Mouse (Mus musculus) intestine, embryonic 16.5 days (tissue): ENCODE results near the gene Clic4. TPM values are rescaled to one million over a fixed set of nuclear protein-coding genes. Genes with fewer than 3 reads are reported as not detected.
A peak's percentile ranks its signal among the peaks of the same experiment; 100 is the strongest.
"Not testable (repeated sequence)": the region's sequence is repeated elsewhere in the genome, so short reads cannot be mapped to it uniquely, and the experiment has no call there.

ENCODE experiments used
- ATAC-seq: fragments of 200-750 bp; cut with Nextera tagmentation; 2 replicates; pipeline ENCODE4 v1.8.0; 2017; ENCODE audit warnings: moderate TSS enrichment, moderate library complexity
- H3K27ac ChIP-seq: fragments of 300-500 bp; sonication (generic); 2 replicates; pipeline ENCODE4 v1.5.1; 2014; ENCODE audit warnings: mild to moderate bottlenecking, low read length
- H3K27me3 ChIP-seq: fragments of 300-500 bp; sonication (generic); replicated peaks from 2 replicates; pipeline ENCODE4 v1.6.1; 2014; ENCODE audit warnings: low read length, control low read depth, mixed read lengths; ENCODE audit not compliant: control insufficient read depth, insufficient read depth
- H3K36me3 ChIP-seq: fragments of 300-500 bp; sonication (generic); 2 replicates; pipeline ENCODE4 v1.6.1; 2014; ENCODE audit warnings: low read length, control low read depth; ENCODE audit not compliant: control insufficient read depth, insufficient read depth
- H3K4me1 ChIP-seq: fragments of 300-500 bp; sonication (generic); 2 replicates; pipeline ENCODE4 v1.6.1; 2014; ENCODE audit warnings: low read length, control low read depth, mixed read lengths; ENCODE audit not compliant: control insufficient read depth, insufficient read depth
- H3K4me2 ChIP-seq: fragments of 300-500 bp; sonication (generic); 2 replicates; pipeline ENCODE4 v1.6.1; 2014; ENCODE audit warnings: low read depth, low read length, control low read depth
- H3K4me3 ChIP-seq: fragments of 300-500 bp; sonication (generic); 2 replicates; pipeline ENCODE4 v1.5.1; 2014; ENCODE audit warnings: mild to moderate bottlenecking, low read length
- H3K9ac ChIP-seq: fragments of 300-500 bp; sonication (generic); 2 replicates; pipeline ENCODE4 v1.6.1; 2014; ENCODE audit warnings: low read depth, low read length
- H3K9me3 ChIP-seq: fragments of 300-500 bp; sonication (generic); 2 replicates; pipeline ENCODE4 v1.6.1; 2016; ENCODE audit warnings: low read length, control low read depth; ENCODE audit not compliant: control insufficient read depth
- WGBS: fragments of 180-500 bp; shearing (Covaris S2); extraction: QIAGEN DNeasy Blood & Tissue Kit; methylation state at CpG from one replicate; pipeline ENCODE4 v1.1.7; 2014; 5-methylcytosine and 5-hydroxymethylcytosine counted together
- polyA plus RNA-seq: library from polyadenylated mRNA; unstranded; fragments of >200 nt; fragmentation: Nextera tagmentation; extraction: Ambion mirVana; gene quantifications from 2 replicates; pipeline ENCODE4 v1.2.1, GENCODE M21; 2015

Clic4 gene
- polyA plus RNA-seq, 1 experiment from 2014 or later = 107 TPM

DNA sequence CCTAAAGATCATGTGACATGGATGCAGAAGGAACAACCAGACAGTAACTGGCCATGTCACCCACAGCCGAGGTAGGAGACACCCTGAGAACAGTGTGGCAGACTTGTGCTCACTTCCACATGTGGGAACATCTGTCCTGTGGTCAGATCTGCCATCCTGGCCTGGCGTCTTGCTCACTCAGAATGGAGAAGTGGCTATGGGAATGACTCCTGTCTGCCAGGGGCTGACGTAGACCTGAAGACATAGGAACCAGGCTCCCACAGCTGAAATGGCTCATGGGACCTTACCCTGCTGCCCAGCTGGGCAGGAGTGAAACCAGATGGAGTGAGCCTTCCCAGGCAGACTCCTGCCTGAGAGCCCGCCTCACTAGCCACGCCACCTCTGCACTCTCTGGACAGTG lies 79.8 kb downstream of the Clic4 start:
- Histone ChIP-seq H3K36me3 (no peaks in the 10 kb centered on the region), H3K4me2 (no peak overlapping the region), H3K27ac (no peak overlapping the region), H3K9me3 (0 out of 2 replicates have a peak, but pooled peaks cover 3% of the 10 kb centered on the region), H3K4me1 (no peaks in the 10 kb centered on the region), H3K9ac (no peak overlapping the region), H3K4me3 (no peak overlapping the region), H3K27me3 (no peaks in the 10 kb centered on the region)
- ATAC-seq = no peak
- 76% methylated on average over 5 of the region's 5 CpGs for WGBS

DNA sequence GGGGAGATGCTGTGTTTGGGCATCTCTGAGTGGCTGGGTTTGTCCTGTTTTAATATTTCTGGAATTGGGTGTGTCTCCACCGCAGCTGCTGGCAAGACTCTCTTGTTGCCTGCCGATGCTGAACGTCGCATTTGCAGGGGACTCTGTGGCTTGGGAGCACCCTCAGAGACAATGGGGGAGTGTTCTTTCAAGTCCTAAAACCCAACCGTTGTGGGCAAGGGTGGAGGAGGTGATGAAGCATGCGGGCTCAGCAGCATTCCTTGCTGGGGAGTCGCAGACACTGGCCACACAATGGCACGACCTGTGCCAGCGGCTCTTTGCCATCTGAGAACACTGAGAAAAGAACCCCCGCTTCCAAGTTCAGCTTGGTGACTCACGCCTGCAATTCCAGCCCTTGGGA lies 81.0 kb downstream of the Clic4 start:
- Histone ChIP-seq H3K27ac (no peak overlapping the region), H3K36me3 (no peaks in the 10 kb centered on the region), H3K9me3 (0 out of 2 replicates have a peak, but pooled peaks cover 3% of the 10 kb centered on the region), H3K27me3 (no peaks in the 10 kb centered on the region), H3K9ac (no peak overlapping the region), H3K4me1 (no peaks in the 10 kb centered on the region), H3K4me3 (no peak overlapping the region), H3K4me2 (no peak overlapping the region)
- 75% methylated on average over 11 of the region's 11 CpGs for WGBS
- ATAC-seq = no peak

DNA sequence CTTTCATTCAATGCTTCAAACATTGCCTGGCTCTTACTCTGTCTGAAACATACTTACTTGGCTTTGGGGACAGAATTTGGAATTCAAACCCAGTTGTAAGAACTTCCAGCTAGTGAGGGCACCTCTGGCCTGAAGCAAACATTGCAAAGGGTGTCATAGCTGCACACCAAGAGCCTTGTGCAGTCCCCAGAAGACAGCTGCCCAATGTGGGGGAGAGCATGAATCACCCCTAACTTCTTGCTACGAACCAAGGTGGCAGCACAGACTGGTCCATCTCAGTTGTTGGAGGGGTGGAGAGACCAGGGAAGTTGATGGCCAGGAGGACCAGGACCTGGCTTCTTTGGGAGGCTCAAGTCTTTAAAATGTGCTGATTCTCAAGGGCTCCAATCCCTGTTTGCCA lies 81.4 kb downstream of the Clic4 start:
- Histone ChIP-seq H3K9me3 (0 out of 2 replicates have a peak, but pooled peaks cover 3% of the 10 kb centered on the region), H3K4me3 (no peak overlapping the region), H3K4me2 (no peak overlapping the region), H3K27me3 (no peaks in the 10 kb centered on the region), H3K9ac (no peak overlapping the region), H3K36me3 (no peaks in the 10 kb centered on the region), H3K27ac (no peak overlapping the region), H3K4me1 (no peaks in the 10 kb centered on the region)
- ATAC-seq = no peak
- WGBS = 88% methylated on average over 1 of the region's 1 CpGs

DNA sequence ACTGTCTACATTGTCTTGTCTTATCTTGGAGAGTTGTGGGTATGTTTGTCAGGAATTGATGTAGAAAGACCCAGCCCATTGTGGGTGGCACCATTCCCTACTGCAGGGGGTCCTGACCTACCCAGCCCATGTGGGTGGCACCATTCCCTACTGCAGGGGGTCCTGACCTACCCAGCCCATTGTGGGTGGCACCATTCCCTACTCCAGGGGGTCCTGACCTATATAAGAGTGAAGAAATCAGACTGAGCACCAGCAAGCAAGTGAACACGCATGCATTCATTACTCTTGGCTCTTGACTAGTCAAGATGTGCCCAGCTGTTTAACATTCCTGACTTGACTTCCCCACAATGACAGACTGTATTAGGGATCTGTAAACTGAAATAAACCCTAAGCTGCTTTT lies 82.2 kb downstream of the Clic4 start:
- Histone ChIP-seq H3K9me3 (0 out of 2 replicates have a peak, but pooled peaks cover 2% of the 10 kb centered on the region), H3K27me3 (no peaks in the 10 kb centered on the region), H3K4me1 (no peaks in the 10 kb centered on the region), H3K27ac (no peak overlapping the region), H3K36me3 (no peaks in the 10 kb centered on the region), H3K9ac (no peak overlapping the region), H3K4me3 (no peak overlapping the region), H3K4me2 (no peak overlapping the region)
- WGBS = 84% methylated on average over 1 of the region's 1 CpGs
- ATAC-seq = no peak

DNA sequence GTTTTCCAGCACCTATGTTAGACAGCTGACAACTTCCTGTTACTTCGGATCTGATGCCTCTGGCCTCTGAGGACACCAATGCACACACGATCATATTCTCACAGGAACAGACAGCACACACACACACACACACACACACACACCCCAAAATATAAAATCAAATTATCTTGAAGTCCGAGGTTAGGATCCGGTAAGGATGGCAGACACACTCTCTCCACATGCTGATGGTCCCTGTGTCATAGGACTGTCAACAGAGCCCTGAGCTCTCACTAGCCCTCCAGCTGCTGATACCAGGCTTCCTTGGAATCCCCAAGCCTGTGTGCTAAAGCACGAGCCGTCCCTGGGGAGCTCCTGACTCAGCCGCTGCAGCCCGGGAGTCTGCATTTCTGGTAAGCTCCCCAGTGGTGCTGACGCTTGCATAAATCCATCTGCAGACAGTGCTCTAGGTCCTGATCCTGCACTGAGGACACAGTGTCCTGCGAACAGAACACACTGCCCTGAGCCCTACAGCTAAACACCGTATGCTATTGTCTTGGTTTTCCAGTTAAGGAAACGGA lies 83.1 kb downstream of the Clic4 start:
- Histone ChIP-seq H3K4me2 (no peak overlapping the region), H3K36me3 (no peaks in the 10 kb centered on the region), H3K27ac (no peak overlapping the region), H3K9ac (no peak overlapping the region), H3K4me3 (no peak overlapping the region), H3K27me3 (no peaks in the 10 kb centered on the region), H3K4me1 (no peaks in the 10 kb centered on the region), H3K9me3 (no peaks in the 10 kb centered on the region)
- 78% methylated on average over 12 of the region's 12 CpGs for WGBS
- no peak for ATAC-seq

DNA sequence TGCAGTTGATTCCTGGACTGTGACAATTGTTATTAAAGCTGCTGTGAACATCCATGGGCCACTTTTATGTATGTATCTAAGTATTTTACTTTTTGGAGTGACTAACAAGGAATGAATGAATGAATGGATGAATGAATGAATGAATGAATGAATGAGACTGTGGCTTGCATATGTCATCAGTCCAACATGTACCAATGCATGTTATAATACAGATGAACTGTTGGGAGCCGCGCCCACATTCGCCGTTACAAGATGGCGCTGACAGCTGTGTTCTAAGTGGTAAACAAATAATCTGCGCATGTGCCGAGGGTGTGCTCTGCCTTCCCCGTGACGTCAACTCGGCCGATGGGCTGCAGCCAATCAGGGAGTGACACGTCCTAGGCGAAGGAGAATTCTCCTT lies 88.3 kb downstream of the Clic4 start:
- H3K4me1 ChIP-seq, H3K9me3 ChIP-seq, H3K4me2 ChIP-seq, H3K27me3 ChIP-seq, ATAC-seq, H3K4me3 ChIP-seq, H3K27ac ChIP-seq, H3K36me3 ChIP-seq, H3K9ac ChIP-seq: not testable (repeated sequence)
- 95% methylated on average over 6 of the region's 13 CpGs for whole genome bisulfite sequencing

DNA sequence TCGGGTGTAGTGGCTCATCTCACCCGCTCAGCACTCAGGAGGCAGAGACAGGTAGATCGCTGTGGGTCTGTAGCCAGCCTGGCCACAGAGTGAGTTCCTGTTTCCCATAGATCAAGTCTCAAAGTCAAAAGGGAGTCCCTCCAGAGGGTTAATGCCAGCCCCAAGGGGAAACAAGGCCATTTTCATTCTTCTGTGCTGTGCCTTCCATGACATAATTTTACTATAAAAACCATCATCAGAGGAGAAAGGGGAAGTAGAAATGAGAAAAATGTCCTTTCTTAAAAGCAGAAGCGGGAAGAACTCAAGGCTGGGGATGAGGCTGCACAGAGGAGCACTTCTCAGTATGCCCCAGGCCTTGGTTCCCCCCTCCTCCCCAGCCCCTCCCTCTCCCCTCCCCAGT lies 90.8 kb downstream of the Clic4 start:
- Histone ChIP-seq H3K4me1 (no peaks in the 10 kb centered on the region), H3K9ac (no peak overlapping the region), H3K4me2 (no peak overlapping the region), H3K9me3 (no peaks in the 10 kb centered on the region), H3K4me3 (no peak overlapping the region), H3K27me3 (no peaks in the 10 kb centered on the region), H3K36me3 (no peaks in the 10 kb centered on the region), H3K27ac (no peak overlapping the region)
- 89% methylated on average over 4 of the region's 4 CpGs for WGBS
- no peak for ATAC-seq

DNA sequence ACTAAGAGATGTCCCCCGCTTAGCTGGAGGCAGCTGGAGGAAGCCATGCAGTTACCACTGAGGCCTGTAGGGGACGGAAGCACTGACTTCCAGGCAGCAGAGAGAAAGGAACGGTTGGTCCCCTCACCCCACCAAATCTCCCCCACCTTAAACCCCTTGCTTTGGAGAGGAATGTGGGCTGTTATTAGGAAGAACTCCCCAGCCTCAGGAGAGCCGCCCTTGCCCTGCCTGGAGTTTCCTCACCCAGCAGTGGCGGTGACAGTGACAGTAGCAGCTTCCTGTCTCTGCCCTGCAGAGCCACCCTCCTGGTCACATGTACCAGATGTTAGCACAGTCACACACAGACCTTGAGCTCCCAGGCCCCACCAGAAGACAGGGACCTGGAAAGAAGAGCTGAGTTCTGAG lies 93.5 kb downstream of the Clic4 start:
- H3K4me1 ChIP-seq = peaks cover 8% of the 10 kb centered on the region
- H3K9me3 ChIP-seq = no peaks in the 10 kb centered on the region
- no peak overlapping the region for H3K27ac ChIP-seq
- H3K27me3 ChIP-seq = peaks cover 12% of the 10 kb centered on the region; the same call in 1 of the 2 replicates
- H3K4me2 ChIP-seq = no peak overlapping the region
- no peak overlapping the region for H3K9ac ChIP-seq
- 0 out of 2 replicates have a peak, but pooled peaks have one; percentile 18 for ATAC-seq
- H3K36me3 ChIP-seq = no peaks in the 10 kb centered on the region
- H3K4me3 ChIP-seq = no peak overlapping the region
- WGBS = 44% methylated on average over 5 of the region's 5 CpGs

DNA sequence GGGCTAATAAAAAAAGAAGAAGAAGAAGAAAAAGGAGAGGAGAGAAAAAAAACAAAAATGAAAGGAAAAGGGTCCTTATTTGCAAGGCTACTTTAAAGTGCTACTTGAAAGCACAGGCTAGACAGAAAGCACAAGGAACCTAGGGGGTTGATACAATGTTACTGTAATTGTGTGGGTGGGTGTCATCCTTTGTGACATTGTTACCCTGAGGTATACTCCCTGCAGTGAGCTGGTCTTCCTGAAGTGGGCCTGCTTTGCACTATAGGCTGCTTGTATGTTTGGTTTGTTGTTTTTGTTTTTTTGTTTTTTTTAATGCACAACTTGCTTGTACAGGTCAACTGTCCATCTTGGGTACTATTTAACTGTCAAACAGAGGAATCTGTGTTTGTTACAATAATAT lies 95.0 kb downstream of the Clic4 start:
- Histone ChIP-seq H3K36me3 (no peaks in the 10 kb centered on the region), H3K4me2 (no peak overlapping the region)
- no peak for ATAC-seq

More for the DNA sequence above, 95.0 kb downstream of the Clic4 start:
- no peak overlapping the region for H3K4me3 ChIP-seq
- H3K4me1 ChIP-seq = peaks cover 8% of the 10 kb centered on the region
- H3K9ac ChIP-seq = no peak overlapping the region
- H3K9me3 ChIP-seq = no peaks in the 10 kb centered on the region
- no peak overlapping the region for H3K27ac ChIP-seq
- H3K27me3 ChIP-seq = peaks cover 12% of the 10 kb centered on the region; the same call in 1 of the 2 replicates
